Mouse (Mus musculus) liver, embryonic 16.5 days (tissue): ENCODE measurements at regions not wholly inside any gene's neighbourhood (a gene's known extent, or its start where the extent isn't known, plus 50 kb on each side); places are given as distances from the start of the nearest gene placed in this dataset.

Source experiments
- ATAC-seq: fragments of 200-750 bp; cut with Nextera tagmentation; 2 replicates; pipeline ENCODE4 v1.8.0; 2017; ENCODE audit warnings: low read depth, mild to moderate bottlenecking, moderate number of reproducible peaks, moderate library complexity
- H3K27ac ChIP-seq: fragments of 300-500 bp; sonication (generic); 2 replicates; pipeline ENCODE4 v1.5.1; 2014; ENCODE audit warnings: mild to moderate bottlenecking, low read length
- H3K27me3 ChIP-seq: fragments of 300-500 bp; sonication (generic); 2 replicates; pipeline ENCODE4 v1.6.1; 2014; ENCODE audit warnings: low read depth, low read length, mixed read lengths; ENCODE audit not compliant: control insufficient read depth, insufficient read depth
- H3K36me3 ChIP-seq: fragments of 300-500 bp; sonication (generic); 2 replicates; pipeline ENCODE4 v1.6.1; 2014; ENCODE audit warnings: mild to moderate bottlenecking; ENCODE audit not compliant: control insufficient read depth, insufficient read depth
- H3K4me1 ChIP-seq: fragments of 300-500 bp; sonication (generic); 2 replicates; pipeline ENCODE4 v1.6.1; 2014; ENCODE audit warnings: low read depth, low read length, mixed read lengths; ENCODE audit not compliant: control insufficient read depth
- H3K4me2 ChIP-seq: fragments of 300-500 bp; sonication (generic); 2 replicates; pipeline ENCODE4 v1.6.1; 2014; ENCODE audit warnings: low read depth, low read length, mixed read lengths
- H3K4me3 ChIP-seq: fragments of 300-500 bp; sonication (generic); 2 replicates; pipeline ENCODE4 v1.5.1; 2014; ENCODE audit warnings: low read depth, mild to moderate bottlenecking, low read length
- H3K9ac ChIP-seq: fragments of 300-500 bp; sonication (generic); 2 replicates; pipeline ENCODE4 v1.6.1; 2014; ENCODE audit warnings: low read depth, low read length
- H3K9me3 ChIP-seq: fragments of 300-500 bp; sonication (generic); replicated peaks from 2 replicates; pipeline ENCODE4 v1.6.1; 2016; ENCODE audit warnings: low read length; ENCODE audit not compliant: control insufficient read depth
- WGBS: fragments of 180-500 bp; shearing (Covaris S2); extraction: QIAGEN DNeasy Blood & Tissue Kit; methylation state at CpG from one replicate; pipeline ENCODE4 v1.1.7; 2014; ENCODE audit not compliant: insufficient replicate concordance; 5-methylcytosine and 5-hydroxymethylcytosine counted together

- WGBS, result 15% methylated on average over 12 of the region's 12 CpGs
- no peaks in the 10 kb centered on the region for H3K36me3 ChIP-seq
- H3K9ac ChIP-seq, result no peak overlapping the region
- no peak overlapping the region for H3K4me3 ChIP-seq
- no peak overlapping the region for H3K27ac ChIP-seq
- no peaks in the 10 kb centered on the region for H3K9me3 ChIP-seq
- ATAC-seq, result peak; percentile 69
- H3K4me2 ChIP-seq, result no peak overlapping the region
- H3K27me3 ChIP-seq, result no peaks in the 10 kb centered on the region
- no peaks in the 10 kb centered on the region for H3K4me1 ChIP-seq
Measured at GRCm38 (mm10) chr4:6512749-6513364, 1719.7 kb upstream of the Impad1 start.

- ATAC-seq, result no peak
- H3K4me2 ChIP-seq, result no peak overlapping the region
- H3K27me3 ChIP-seq, result no peaks in the 10 kb centered on the region
- H3K4me3 ChIP-seq, result no peak overlapping the region
- WGBS, result 63% methylated on average over 5 of the region's 5 CpGs
- H3K36me3 ChIP-seq, result no peaks in the 10 kb centered on the region
- no peaks in the 10 kb centered on the region for H3K9me3 ChIP-seq
- no peak overlapping the region for H3K27ac ChIP-seq
- no peak overlapping the region for H3K9ac ChIP-seq
- no peaks in the 10 kb centered on the region for H3K4me1 ChIP-seq
Measured at GRCm38 (mm10) chr4:6508091-6508490, 1714.9 kb upstream of the Impad1 start.
